Mouse (Mus musculus) ES-CJ7 (cell line): ENCODE data around the gene Irf1.

Experiments
- DNase-seq: peaks from one replicate; pipeline ENCODE4 v3.0.0; 2011; ENCODE audit warnings: low read depth, low spot score

Gene Irf1

DNA sequence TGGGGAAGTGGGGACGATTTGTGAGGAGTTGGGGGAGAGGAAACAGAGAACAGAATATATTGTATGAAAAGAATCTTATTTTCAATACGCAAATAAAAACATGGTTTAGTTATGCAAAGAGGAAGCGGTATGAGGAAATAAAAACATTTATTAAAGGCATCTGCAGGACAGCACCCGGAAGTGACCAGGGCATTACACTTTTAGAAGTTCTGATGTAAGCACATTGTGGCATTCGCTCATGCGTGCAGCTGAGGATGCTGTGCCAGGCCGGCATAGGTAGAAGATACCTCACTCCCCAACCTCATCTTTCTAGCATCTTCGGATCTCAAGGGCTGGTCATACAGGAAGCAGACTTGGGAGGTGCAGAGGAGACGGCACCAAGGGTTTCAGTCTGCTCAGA, 13.5 kb downstream of the Irf1 start:
- no peak for DNase-seq

DNA sequence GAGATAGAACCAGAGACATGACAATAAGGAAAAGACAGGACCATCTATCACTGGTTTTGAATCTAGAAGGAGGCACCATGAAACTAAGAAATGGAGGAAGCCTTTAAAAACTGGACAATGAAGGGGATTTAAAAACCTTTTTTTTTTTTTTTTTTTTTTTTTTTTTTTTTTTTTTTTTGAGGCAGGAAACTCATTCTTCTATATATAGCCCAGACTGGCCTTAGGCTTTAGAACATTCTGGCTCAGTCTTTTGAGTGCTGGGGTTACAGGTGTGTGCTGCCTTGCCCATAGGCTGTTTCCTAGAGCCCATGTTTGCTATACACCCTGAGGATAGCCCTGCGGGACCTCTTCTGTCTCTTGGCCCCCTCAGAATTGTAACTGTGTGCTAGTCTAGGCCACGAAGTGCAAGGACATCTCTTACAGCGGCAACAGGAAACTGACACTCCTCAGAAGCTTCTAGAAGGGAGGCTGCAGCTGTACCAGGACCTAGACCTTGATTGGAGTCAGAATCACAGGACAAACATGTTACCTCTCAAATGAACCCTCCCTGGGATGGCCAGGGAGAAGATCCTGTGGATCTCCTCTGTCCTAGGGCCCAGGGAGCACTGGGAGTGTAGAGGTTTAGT, 15.6 kb downstream of the Irf1 start:
- no peak for DNase-seq

DNA sequence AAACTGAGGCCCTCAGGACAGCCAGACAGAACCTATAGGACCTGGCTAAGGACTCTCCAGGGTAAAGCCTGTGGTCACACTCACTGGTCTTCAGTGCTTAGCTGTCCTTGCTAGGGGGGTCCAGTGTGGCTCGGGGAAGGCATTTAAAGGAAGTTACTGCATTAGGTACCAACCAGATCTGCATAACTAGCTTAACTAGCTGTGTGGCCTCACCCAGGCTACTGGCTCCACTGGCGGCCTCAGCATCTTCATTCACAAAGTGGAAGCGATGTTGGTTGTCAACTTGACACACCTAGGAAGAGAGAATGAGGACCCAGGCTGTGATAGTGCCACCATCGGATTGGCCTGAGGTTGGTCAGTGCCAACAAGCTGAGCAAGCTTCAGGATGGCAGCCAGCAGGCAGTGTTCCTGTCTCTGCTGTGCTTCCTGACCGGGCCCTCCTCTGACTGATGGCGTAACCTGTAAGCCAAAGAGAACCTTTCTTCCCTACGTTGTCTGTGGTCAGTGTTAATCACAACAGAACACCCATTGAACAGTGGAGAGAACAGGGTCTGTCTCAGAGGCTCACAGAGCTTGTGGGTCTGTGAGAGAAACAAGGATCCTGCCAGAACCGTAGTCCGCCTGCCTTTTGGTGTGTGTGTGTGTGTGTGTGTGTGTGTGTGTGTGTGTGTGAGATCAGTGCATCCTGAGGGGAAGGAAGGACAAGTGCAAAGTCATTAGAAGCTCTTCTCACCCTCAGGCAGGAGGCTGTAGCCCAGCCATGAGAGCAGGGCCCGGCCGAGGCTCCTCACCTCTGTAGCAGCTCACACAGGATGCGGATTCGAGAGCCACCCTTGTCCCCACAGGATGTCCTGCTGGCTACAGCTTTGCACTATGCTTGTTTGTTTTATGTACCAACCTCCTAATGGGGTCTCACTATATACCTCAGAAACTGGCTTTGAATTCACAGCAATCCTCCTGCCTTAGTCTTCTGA, 16.5 kb downstream of the Irf1 start:
- no peak for DNase-seq

DNA sequence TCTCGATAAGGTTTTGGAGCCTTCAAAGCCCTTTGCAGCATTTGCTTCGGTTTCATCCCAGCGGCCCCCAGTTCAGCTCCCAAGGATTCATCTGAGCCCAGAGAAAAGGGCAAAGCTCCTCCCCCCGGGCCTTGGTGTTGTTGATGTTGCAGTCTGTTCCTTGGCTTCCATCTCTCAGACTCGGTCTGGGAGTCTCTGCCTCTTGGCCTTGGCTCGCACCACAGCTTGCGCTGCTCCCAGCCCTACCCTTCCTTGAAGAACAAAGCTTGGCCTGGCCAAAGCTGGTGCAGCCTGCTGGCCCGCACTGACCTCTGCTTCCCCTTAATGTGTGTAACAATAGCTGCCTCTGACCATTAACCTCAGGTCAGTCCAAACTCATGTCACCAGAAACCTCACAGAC, 18.4 kb downstream of the Irf1 start:
- no peak for DNase-seq

DNA sequence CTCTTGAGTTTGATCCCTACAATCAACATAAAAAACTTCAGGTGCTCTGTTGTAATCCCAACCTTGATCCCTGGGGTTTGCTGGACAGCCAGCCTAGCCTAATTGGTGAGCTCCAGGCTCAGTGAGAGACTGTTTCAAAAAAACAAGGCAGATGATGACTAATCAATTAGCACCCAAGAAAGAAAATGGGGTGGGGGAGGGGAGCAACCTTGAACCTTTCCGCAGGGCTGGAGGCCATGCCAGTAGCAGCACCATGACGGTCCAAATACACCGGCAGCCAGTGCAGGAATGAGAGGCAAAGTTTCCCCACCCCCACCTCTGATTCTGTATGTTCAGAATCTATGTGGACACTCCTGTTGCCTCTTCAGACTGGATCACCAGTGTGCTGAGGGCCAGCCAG, 19.5 kb downstream of the Irf1 start:
- DNase-seq = no peak

DNA sequence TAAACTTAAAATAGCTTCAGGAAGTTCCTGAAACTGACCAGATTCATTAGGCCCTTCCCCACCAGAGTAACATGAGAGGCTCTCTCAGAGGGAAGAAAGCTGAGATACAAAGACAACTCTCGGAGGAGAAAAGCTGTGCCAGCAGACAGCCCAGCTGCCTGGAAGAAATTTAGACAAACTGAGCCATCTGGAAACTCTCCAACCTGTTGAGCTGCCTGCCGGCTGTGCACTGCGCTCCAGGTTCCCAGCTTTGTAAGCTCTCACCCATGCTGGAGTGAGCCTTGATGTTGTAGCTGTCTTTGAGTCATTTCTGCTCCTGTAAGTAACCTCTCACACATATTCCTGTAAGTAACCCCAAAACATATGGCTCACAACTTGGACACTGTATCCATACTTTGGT, 23.2 kb downstream of the Irf1 start:
- DNase-seq = no peak

DNA sequence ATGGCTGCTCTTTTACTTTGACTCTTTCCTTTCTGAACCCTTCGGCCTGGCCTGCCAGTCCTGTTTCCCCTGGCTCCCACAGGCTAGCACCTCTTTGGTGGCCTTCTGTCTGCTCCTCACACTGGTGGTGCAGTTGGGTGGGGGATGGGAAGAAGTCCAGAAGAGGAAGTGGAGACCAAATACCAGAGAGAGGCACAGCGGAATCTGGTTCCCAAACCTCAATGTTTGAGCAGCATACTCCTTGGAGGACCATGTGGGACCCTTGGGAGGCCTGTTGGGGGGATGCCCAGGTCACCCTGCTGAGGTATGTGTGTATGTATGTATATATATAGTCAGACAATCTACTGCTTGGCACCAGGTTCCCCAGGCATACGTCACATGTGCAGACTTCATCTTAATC, 24.2 kb downstream of the Irf1 start:
- no peak for DNase-seq

DNA sequence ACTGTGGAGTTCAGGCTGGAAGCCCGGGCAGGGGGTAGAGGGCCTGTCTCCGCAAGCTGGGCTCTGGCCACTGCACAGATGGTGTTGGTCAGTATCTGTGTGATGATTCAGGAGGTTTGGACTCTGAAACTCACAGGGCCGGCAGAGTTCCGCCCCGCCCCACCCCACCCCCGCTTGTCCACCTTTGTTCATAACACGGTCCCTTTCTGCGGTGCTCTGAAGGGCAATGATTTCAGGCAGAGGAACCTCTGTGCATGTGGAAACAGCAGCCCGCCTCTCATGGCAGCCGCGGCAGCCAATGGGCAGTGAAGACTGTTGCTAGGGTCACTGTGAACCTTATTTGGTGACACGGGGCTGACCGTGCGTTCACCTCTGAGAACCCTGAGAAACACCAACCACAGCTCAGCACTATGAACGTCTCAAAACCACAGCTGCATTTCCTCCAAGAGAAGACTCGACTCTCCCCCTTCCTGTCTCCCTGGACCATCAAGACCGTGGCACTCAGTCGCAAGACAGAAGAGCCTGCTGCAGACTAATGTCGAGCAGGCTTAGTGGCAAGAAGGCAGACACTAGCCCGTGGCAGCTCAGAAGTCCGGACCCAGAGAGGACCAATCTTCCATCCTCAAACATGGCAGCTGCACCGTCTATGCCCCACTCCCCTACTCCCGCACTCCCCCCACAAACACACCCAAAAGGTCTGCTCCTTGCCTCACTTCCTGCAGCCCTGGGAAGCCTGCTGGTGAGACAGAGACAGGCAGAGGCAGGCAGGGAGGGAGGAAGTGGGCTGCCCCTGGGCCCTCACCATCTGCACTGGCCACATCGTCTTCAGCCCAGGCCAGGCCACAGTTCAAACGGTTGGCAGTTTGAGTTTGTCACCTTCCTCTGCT, 25.1 kb downstream of the Irf1 start:
- DNase-seq = peak; percentile 44

DNA sequence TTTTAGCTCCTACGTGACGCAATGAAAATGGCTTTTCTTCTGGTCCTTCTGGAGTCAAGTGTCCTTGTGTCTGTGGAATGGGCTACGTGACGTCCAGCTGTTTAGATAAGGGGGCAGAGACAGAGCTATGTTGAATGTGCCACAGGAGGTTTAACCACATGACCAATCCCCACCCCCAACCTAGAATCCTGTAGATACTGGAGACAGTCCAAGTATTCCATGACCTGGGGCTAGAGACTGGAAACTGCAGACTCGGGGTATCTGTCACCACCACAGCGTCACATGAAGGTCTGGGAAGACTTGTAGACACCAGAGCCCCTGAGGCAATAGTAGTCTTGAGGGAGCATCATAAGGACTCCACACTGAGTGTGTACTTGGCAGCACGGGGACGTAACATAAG, 26.0 kb downstream of the Irf1 start:
- no peak for DNase-seq

DNA sequence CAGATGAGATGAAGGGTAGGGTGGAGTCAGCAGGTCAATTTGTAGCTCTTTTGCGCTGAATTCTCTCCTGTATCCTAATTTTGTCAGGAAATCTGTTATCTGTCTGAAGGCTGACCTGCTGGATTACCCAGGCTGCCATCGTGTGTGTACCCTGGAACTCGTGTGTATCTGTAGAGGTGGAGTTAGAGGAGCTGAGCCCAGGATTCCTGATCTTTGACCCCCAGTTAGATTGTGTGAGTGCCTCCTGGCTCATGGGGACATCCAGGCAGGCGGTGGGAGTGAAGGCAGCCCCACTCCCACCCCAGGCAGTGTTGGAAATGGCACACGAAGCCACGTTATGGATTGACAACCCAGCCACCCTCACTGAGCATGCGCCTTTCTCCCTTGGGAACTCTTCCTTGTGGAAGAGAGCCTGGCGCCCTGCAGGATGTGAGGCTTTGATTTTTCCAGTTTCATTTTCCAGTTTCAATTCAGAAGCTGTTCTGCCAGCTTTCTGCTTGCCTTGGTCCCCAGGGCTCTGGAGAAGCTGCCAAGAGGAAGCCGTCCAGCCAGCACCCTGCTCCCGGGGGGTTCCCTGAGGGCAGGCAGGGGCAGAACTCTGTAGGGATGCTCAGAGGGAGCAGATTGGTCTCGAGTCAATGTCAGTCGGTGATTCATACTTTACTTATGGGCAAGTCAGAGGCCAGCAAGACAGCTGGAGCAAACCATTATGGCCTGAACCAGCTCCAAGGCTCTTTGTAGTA, 26.8 kb downstream of the Irf1 start:
- DNase-seq = no peak

DNA sequence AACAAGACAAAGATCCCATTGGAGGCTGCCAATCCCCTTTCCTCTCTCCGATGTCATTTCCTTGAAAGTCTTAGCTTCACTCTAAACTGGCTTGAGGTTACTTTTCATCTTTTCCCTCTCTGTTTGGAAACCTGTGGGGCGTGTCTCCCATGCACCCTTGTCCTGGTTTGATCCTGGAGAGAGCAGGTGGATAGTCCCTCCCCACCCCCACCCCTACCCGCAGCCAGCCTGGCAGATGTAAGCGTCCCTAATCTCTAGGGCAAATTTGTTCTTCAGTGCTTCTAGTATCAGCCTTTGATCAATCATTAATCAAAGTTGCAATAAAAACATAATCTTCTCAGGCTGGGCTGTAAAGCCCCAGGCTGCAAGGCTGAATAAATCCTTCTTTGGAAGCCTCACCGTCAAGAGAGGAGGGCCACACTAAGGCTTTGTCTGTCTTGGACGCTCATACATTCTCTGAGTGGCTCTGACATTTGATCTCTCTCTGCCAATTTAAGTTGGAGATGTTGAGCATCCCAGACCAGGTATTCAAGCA, 27.6 kb downstream of the Irf1 start:
- DNase-seq = no peak

DNA sequence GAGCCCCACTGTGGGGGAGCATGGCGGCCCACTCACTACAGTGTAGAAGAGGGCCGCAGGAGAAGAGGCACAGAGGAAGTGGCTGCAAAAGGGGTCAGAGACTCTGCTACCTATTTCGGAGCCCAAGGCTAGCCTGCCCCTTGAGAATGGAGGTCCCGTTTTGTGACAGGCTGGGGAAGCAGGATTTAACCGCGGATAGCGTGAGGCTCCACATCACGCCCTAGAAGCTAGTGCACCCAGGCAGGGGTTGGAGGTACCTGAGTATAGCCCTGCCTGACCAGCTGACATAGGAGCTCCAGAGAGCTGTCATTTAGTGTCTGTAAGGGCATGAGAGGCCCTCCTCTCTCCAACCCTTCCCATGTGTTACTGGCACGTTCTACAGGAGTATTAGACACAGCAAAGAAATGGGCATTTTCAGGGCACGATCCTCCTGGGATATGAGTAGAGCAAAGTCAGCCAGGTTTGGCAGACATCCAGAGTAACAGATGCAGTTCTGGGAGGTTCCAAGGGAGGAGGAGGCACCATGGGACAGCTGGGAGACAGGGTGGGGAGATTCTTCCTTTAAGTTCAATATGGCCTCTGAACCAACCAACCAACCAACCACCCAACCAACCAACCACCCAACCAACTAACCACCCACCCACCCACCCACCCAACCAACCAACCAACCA, 28.4 kb downstream of the Irf1 start:
- no peak for DNase-seq

DNA sequence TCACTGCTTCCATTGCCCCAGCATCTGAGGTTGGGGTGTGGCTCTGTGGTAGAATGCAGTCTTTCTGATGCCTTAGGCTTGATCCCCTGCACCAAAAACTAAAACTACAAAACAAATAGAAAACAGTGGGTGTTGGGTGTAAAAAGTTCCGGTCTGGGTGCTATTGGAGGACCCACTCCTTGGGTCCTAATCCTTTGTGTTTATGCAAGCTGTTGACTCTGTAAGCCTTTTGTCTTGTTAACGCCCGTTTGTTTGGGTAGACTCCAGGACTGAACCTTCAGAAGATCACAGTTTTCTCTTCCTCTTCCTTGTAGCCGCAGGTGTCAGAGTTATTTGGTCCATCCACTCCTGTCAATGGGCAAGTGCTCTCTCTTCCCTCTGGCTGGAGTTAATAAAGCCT, 30.2 kb downstream of the Irf1 start:
- DNase-seq = peak; percentile 88

DNA sequence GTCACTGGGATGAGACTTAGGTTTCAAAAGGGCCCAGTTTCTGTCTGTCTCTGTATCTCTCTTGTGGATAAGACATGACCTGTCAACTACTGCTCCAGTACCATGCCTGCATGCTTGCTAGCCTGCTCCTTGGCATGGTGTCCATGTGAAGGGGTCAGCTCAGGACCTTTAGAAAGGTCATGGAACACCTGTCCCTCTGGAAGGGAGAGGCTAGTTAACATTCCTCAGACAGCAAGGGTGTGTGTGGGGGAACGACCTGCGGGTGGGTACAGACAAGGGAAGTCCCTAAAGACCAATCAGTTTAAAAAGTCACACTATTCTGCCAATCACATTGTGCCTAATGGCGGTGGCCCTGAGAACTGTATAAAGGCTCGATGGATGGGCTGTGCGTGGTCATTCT, 31.2 kb downstream of the Irf1 start:
- DNase-seq = no peak

DNA sequence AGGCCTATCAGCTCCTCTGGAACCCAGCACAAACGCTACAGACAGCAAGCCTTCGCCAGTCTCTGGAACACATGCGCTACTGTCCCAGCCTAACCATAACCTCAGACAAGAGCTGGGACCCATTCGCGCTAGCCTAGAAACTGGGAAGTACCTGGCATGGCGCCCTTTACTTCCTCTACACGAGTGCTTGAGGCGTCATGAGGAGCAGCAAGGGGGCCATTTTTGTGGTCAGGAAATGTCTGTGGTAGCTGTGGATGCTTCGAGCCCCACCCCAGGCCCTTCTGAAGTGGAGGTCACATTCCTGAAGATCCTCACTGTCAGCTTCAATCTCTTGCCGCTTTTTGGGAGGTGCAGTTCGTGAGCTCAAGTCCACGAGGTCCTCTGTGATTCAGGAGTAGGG, 33.3 kb downstream of the Irf1 start:
- DNase-seq = peak; percentile 47

DNA sequence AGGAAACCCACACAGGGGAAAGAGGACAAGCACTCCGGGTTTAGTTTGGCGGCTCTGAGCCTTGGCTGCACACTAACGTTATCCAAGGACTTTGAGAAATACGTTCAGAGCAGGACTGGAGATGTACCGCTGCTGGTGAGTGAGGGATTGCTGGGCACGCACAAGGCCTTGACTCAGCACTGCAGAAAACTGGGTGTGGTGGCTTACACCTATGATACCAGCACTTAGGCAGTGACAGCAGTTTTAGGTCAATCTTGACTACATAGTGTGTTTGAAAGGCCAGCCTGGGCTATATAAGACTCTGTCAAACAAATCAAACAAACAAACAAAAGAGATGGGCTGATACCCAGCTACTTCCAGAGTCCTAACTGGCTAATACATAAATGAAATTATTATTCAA, 33.7 kb downstream of the Irf1 start:
- DNase-seq = no peak

DNA sequence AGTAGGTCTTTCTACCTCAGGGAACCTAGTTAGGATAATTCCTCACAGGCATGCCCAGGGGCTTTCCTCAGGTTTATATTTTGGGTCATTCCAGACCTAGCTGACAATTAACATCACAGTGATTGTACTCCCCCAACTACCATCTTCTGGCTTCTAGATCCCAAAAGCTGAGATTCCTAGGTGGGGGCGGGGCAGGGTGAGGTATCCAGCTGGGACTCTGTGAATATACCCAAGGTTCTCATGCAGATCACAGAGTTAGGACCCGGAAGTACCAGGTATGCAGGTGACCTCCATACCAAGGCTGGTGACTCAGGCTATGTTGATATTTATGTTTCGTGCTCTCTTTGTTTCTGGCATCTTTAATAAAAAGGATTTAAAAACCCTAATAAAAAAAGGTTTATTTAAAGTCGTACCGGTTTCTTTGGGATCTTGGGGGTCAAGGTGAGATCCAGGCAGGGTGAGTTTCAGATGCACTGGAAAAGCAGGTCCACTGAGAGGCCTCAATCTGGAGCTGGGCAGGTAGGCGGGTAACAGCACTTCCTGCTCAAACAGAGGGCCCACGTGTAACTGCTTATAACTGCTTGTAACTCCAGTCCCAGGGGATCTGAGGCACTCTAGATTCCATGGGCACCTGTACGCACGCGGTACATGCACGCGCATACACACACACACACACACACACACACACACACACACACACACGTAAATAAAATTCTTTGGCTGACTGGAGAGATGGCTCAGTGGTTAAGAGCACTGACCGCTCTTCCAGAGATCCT, 34.9 kb downstream of the Irf1 start:
- DNase-seq = peak; percentile 77

DNA sequence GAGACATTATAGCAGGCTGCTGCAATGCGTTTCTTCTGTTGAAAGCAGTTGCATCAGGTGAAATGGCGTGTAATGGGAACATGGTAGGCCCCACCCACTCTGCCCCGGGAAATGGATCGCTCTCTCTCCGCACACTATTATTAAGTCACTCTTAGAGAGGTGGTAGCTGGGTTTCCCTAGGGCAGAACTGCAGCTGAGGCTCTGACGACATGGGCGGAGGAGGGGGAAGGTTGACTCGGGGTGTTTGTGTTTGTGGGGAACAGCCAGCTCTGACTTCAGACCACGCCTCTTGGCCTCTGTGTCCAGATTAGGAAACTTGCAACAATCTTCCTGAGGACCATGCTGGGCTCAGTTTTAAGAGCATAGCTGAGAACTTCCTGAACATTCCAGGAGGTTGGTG, 36.0 kb downstream of the Irf1 start:
- no peak for DNase-seq

DNA sequence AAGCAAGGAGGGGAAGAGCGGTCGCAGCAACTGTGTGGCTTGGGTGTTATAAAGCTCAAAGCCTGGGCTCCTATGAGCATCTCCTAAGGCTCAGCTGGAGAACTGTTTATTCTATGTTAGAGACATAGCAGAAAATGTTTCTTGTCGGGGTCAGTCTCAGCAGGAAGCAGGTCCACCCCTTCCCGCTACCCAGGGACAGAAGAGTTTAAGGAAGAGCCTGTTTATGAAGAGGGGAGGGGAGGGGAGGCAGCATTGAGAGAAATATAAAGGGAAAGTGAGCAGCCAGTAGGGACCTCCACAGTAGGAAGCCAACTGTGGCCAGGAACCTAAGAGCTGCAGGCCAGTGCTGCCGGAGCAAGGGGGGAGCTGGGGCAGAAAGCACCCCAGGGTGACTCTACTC, 39.5 kb downstream of the Irf1 start:
- no peak for DNase-seq

DNA sequence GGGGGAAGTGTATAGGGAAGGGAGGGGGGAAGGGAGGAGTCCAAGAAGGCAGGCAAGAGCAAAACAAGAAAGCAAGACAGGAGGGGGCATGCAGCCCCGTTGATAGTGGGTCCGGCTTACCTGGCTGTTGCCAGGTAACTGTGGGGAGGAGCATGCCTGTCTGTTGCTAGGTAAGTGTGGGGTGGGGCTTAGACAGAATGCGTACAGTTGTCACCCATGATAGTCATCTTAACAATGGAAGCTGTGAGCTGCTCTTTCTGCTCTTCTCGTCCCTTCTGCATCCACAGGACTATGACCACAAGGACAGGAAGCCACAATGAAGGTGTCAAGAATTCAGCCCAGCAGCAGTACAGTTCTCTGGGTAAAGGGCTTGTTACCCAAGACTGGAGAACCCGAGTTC, 40.3 kb downstream of the Irf1 start:
- DNase-seq = no peak
